Mouse (Mus musculus): ENCODE data around the gene Sox9.

DNA sequence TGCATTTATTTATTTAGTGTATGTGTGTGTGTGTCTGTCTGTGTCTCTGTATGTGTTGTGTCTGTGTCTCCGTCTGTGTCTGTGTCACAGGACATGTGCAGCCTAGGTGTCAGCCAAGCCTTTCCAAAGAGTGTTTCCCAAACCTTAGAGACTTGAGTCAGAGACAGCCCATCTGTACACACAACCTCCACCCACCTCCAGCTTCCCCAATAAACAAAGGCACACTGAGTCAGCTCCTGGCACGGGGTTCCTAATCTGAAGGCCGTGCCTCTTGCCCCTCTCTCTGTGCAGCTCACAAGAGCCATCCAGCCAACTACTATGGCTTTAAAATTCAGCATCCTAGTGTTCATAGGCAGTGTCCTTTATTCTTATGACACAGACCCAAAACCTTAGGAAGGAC, 42.1 kb downstream of the Sox9 start:
- TF ChIP-seq CTCF (IDR thresholded peaks at IDR 0.05; ENCODE audit: control insufficient read depth, insufficient read depth, insufficient replicate concordance, low read depth, low read length): no peak
- no peak for TF ChIP-seq POLR2A (IDR thresholded peaks at IDR 0.05; ENCODE audit: control insufficient read depth, low read depth, low read length)

Data from testis, adult 2 months (tissue).